In genomic region chr1:179573650-179574206, GRCm38 (mm10) we compare ENCODE assay signal across 17 mouse cellular contexts. TPM values are rescaled to one million over a fixed set of nuclear protein-coding genes. Genes with fewer than 3 reads are reported as not detected.
A peak's percentile ranks its signal among the peaks of the same experiment; 100 is the strongest.
DNase-seq lines count a peak whose midpoint lies in the region; ATAC-seq and TF ChIP-seq lines count a peak whose summit lies in the region.
"Had no signal": no experiment of that assay in that cellular context is flagged by ENCODE, and none has a peak within 500 bp of the region (broad histone marks: within the 10 kb centered on the region; RNA-seq: fewer than 3 reads in every experiment).

No protein-coding gene starts in this region.

- no peaks in the 10 kb centered on the region for H3K9me3 ChIP-seq in hindbrain, embryonic 13.5 days
- no peaks in the 10 kb centered on the region for H3K9me3 ChIP-seq in hindbrain, embryonic 11.5 days (ENCODE audit: control insufficient read depth, low read length)
- H3K9me3 ChIP-seq: liver, embryonic 15.5 days; neural tube, embryonic 13.5 days had no signal

- in situ Hi-C loops in Patski (cut with MboI; ENCODE audit: low pct_unique_long_range_greater_than_20kb), result no loop called here

- DNase-seq in hindbrain, embryonic 11.5 days (ENCODE audit: low spot score), result no peak
- DNase-seq in 3T3-L1 (ENCODE audit: low read depth, low spot score) (peak; percentile 85), Patski (ENCODE audit: low read depth, low spot score) (peak; percentile 19)
- no peak for DNase-seq in layer of hippocampus, postnatal 10 days (ENCODE audit: low spot score in 2 of 2)
- no peak for DNase-seq in layer of hippocampus, postnatal 14 days (ENCODE audit: low spot score in 2 of 2)
- DNase-seq in cerebellum, adult 11-12 months, result no peak
- DNase-seq: adrenal gland, adult 2 months; cerebellum, postnatal 10 days; lung, postnatal 36 days; retina, postnatal 1 day had no signal

- H3K27ac ChIP-seq in hindbrain, embryonic 13.5 days, result no peak overlapping the region
- H3K27ac ChIP-seq in hindbrain, embryonic 11.5 days (ENCODE audit: low read depth, low read length), result no peak overlapping the region
- H3K27ac ChIP-seq: liver, embryonic 15.5 days; neural tube, embryonic 13.5 days had no signal

- WGBS in hindbrain, embryonic 13.5 days, result 78% methylated on average over 6 of the region's 6 CpGs
- 82% methylated on average over 6 of the region's 6 CpGs for WGBS in hindbrain, embryonic 11.5 days

- no peak overlapping the region for H3K4me3 ChIP-seq in hindbrain, embryonic 13.5 days
- no peak overlapping the region for H3K4me3 ChIP-seq in hindbrain, embryonic 11.5 days (ENCODE audit: low read depth, low read length)
- H3K4me3 ChIP-seq: liver, embryonic 15.5 days; neural tube, embryonic 13.5 days had no signal

- no peaks in the 10 kb centered on the region for H3K27me3 ChIP-seq in hindbrain, embryonic 13.5 days
- H3K27me3 ChIP-seq in hindbrain, embryonic 11.5 days (ENCODE audit: control insufficient read depth, insufficient read depth, low read length), result no peaks in the 10 kb centered on the region
- no peaks in the 10 kb centered on the region for H3K27me3 ChIP-seq in Patski
- H3K27me3 ChIP-seq: CH12.LX; liver, embryonic 15.5 days; neural tube, embryonic 13.5 days had no signal

- TF ChIP-seq CTCF in Patski (IDR thresholded peaks at IDR 0.05), result no peak

- POLR2A ChIA-PET in Patski (lab: Charles Lee), result no interaction called here

- no peak overlapping the region for H3K4me2 ChIP-seq in hindbrain, embryonic 13.5 days
- H3K4me2 ChIP-seq in hindbrain, embryonic 11.5 days (replicated peaks; ENCODE audit: low read depth, low read length), result no peak overlapping the region
- H3K4me2 ChIP-seq: liver, embryonic 15.5 days; neural tube, embryonic 13.5 days had no signal

- no peak for ATAC-seq in hindbrain, embryonic 13.5 days (ENCODE audit: low FRiP score)
- no peak for ATAC-seq in hindbrain, embryonic 11.5 days (ENCODE audit: low FRiP score)
- ATAC-seq in Patski, result peak; percentile 17
- peak; percentile 65 for ATAC-seq in megakaryocyte progenitor cell, adult 5-6 weeks (replicated peaks; ENCODE audit: poor library complexity)
- ATAC-seq: forebrain, embryonic 14.5 days; inflammation-experienced regulatory T-cells, adult 6 months had no signal

- H3K4me1 ChIP-seq in hindbrain, embryonic 13.5 days (replicated peaks), result peaks cover 13% of the 10 kb centered on the region
- H3K4me1 ChIP-seq in hindbrain, embryonic 11.5 days (replicated peaks; ENCODE audit: control insufficient read depth, insufficient read depth, low read length), result no peaks in the 10 kb centered on the region

- CTCF ChIA-PET in Patski (lab: Charles Lee), result interaction anchor here (1.0 kb wide), 1 partner anchor 31 kb away, joined by 3 read pairs; no protein-coding TSS in a partner anchor

- 0 out of 2 replicates have a peak overlapping the region, but pooled peaks have one; percentile 15 for H3K9ac ChIP-seq in hindbrain, embryonic 13.5 days
- no peak overlapping the region for H3K9ac ChIP-seq in hindbrain, embryonic 11.5 days (ENCODE audit: low read depth, low read length)
- H3K9ac ChIP-seq: liver, embryonic 15.5 days; neural tube, embryonic 13.5 days had no signal

- no peaks in the 10 kb centered on the region for H3K36me3 ChIP-seq in hindbrain, embryonic 13.5 days
- no peaks in the 10 kb centered on the region for H3K36me3 ChIP-seq in hindbrain, embryonic 11.5 days (ENCODE audit: control insufficient read depth, insufficient read depth, low read length)
- H3K36me3 ChIP-seq: liver, embryonic 15.5 days; neural tube, embryonic 13.5 days had no signal

RNA-seq across cellular contexts. Expression of gene Cnst, which starts 27.6 kb away (rescaled TPM):
- polyA plus RNA-seq in hindbrain, embryonic 13.5 days (2015; fragmentation: Nextera tagmentation; extraction: Ambion mirVana), result 27.7 and 30.9 TPM in 2 replicates
- 22.6 and 26.8 TPM in 2 replicates for polyA plus RNA-seq in hindbrain, embryonic 11.5 days (2014; fragmentation: Nextera tagmentation; extraction: Ambion mirVana)
- polyA plus RNA-seq in Patski (2021), result 10.4 TPM
- total RNA-seq in megakaryocyte progenitor cell, adult 5-6 weeks (2015), result 8.3 and 13.0 TPM in 2 replicates
- total RNA-seq in megakaryocyte progenitor cell, adult 5-6 weeks (2017), result 14.2 and 15.8 TPM in 2 replicates
- total RNA-seq in layer of hippocampus, postnatal 10 days (2021), result 10 to 100 TPM; 28.8 to 30.0 TPM
- 10 to 100 TPM; 30.9 to 32.8 TPM for total RNA-seq in layer of hippocampus, postnatal 14 days (2021)

RNA-seq across cellular contexts. Expression of gene Tfb2m, which starts 27.7 kb away (rescaled TPM):
- 35.2 and 39.0 TPM in 2 replicates for polyA plus RNA-seq in hindbrain, embryonic 13.5 days (2015; fragmentation: Nextera tagmentation; extraction: Ambion mirVana)
- 26.8 and 31.4 TPM in 2 replicates for polyA plus RNA-seq in hindbrain, embryonic 11.5 days (2014; fragmentation: Nextera tagmentation; extraction: Ambion mirVana)
- polyA plus RNA-seq in Patski (2021), result 28.7 TPM
- 46.2 and 50.3 TPM in 2 replicates for total RNA-seq in megakaryocyte progenitor cell, adult 5-6 weeks (2015)
- total RNA-seq in megakaryocyte progenitor cell, adult 5-6 weeks (2017), result 43.9 and 50.6 TPM in 2 replicates
- total RNA-seq in layer of hippocampus, postnatal 10 days (2021), result 10 to 100 TPM; 26.6 to 27.8 TPM
- 10 to 100 TPM; 21.4 to 23.9 TPM for total RNA-seq in layer of hippocampus, postnatal 14 days (2021)

RNA-seq across cellular contexts. Expression of gene Smyd3, which starts 55.9 kb away (rescaled TPM):
- polyA plus RNA-seq in hindbrain, embryonic 13.5 days (2015; fragmentation: Nextera tagmentation; extraction: Ambion mirVana), result 19.6 and 20.7 TPM in 2 replicates
- polyA plus RNA-seq in hindbrain, embryonic 11.5 days (2014; fragmentation: Nextera tagmentation; extraction: Ambion mirVana), result 14.8 and 16.9 TPM in 2 replicates
- polyA plus RNA-seq in Patski (2021), result 12.7 TPM
- total RNA-seq in megakaryocyte progenitor cell, adult 5-6 weeks (2015), result 19.8 and 20.7 TPM in 2 replicates
- 22.9 and 35.6 TPM in 2 replicates for total RNA-seq in megakaryocyte progenitor cell, adult 5-6 weeks (2017)
- 10 to 100 TPM; 21.8 to 26.0 TPM for total RNA-seq in layer of hippocampus, postnatal 10 days (2021)
- total RNA-seq in layer of hippocampus, postnatal 14 days (2021), result 10 to 100 TPM; 18.2 to 19.3 TPM

Comparison
In these comparisons a context has a peak if more than half of its experiments do, and no peak if none do; other contexts are left out.
1. ATAC-seq: peak in Patski (single experiment) and megakaryocyte progenitor cell, adult 5-6 weeks (single experiment); none in hindbrain, embryonic 13.5 days (single experiment) and hindbrain, embryonic 11.5 days (single experiment).
2. DNase-seq: peak in 3T3-L1 (single experiment) and Patski (single experiment); none in hindbrain, embryonic 11.5 days (single experiment), layer of hippocampus, postnatal 10 days (0 of 2), layer of hippocampus, postnatal 14 days (0 of 2) and cerebellum, adult 11-12 months (single experiment).